Comparison of ENCODE assay signal across 8 mouse cellular contexts in genomic region chr10:68104881-68105781, GRCm38 (mm10).
A peak's percentile ranks its signal among the peaks of the same experiment; 100 is the strongest.
DNase-seq lines count a peak whose midpoint lies in the region; ATAC-seq and TF ChIP-seq lines count a peak whose summit lies in the region.

No protein-coding gene starts in this region.

- H3K36me3 ChIP-seq in heart, adult 2 months (ENCODE audit: control insufficient read depth, insufficient read depth, low read length): peaks cover 76% of the 10 kb centered on the region
- H3K36me3 ChIP-seq in CH12.LX (replicated peaks in 1 of 2; ENCODE audit: control insufficient read depth in 1 of 2, insufficient read depth in 1 of 2, low read length in 1 of 2): peaks cover 0 to 29% of the 10 kb centered on the region in 2 experiments
- peaks cover 21% of the 10 kb centered on the region for H3K36me3 ChIP-seq in heart, embryonic 14.5 days (ENCODE audit: control insufficient read depth, insufficient read depth, low read length)
- peaks cover 4% of the 10 kb centered on the region; the same call in 1 of the 2 replicates for H3K36me3 ChIP-seq in liver, embryonic 16.5 days (ENCODE audit: control insufficient read depth, insufficient read depth)
- peaks cover 7% of the 10 kb centered on the region; the same call in 1 of the 2 replicates for H3K36me3 ChIP-seq in stomach, embryonic 16.5 days (ENCODE audit: control insufficient read depth, insufficient read depth, low read length)

- peaks cover 38% of the 10 kb centered on the region for H3K4me1 ChIP-seq in heart, adult 2 months (ENCODE audit: control insufficient read depth, insufficient read depth, low read length)
- peaks cover 2 to 20% of the 10 kb centered on the region in 2 experiments; a peak in 3 of 4 replicates for H3K4me1 ChIP-seq in CH12.LX (ENCODE audit: control insufficient read depth in 1 of 2, insufficient read depth in 2 of 2)
- H3K4me1 ChIP-seq in heart, embryonic 14.5 days (ENCODE audit: control insufficient read depth in 2 of 2, insufficient read depth in 2 of 2, low read length in 2 of 2): peaks cover 18 to 46% of the 10 kb centered on the region in 2 experiments
- peaks cover 5% of the 10 kb centered on the region for H3K4me1 ChIP-seq in liver, embryonic 16.5 days (ENCODE audit: control insufficient read depth, low read depth, low read length)
- H3K4me1 ChIP-seq in stomach, embryonic 16.5 days (ENCODE audit: control insufficient read depth, insufficient read depth, low read length): peaks cover 33% of the 10 kb centered on the region

- in situ Hi-C loops in CH12.LX (cut with MboI; ENCODE audit: low pct_ligation_motif_present, low pct_unique_long_range_greater_than_20kb, low sequenced_read_pairs): no loop called here

- TF ChIP-seq POLR2A in heart, adult 2 months (IDR thresholded peaks at IDR 0.05; ENCODE audit: insufficient read depth, low read depth, low read length): no peak
- 0 out of 2 replicates have a peak, but pooled peaks have one; percentile 6 for TF ChIP-seq POLR2A in CH12.LX (IDR thresholded peaks at IDR 0.05; ENCODE audit: low read depth, low read length)

- H3K9ac ChIP-seq in heart, adult 2 months (ENCODE audit: low read depth, low read length): no peak overlapping the region; the same call in 1 of the 2 replicates
- peak overlapping the region; percentile 60 for H3K9ac ChIP-seq in CH12.LX (ENCODE audit: insufficient read depth, low read depth)
- no peak overlapping the region; the same call in 1 of the 2 replicates for H3K9ac ChIP-seq in heart, embryonic 14.5 days (ENCODE audit: low read length)
- H3K9ac ChIP-seq in liver, embryonic 16.5 days (ENCODE audit: low read depth, low read length): no peak overlapping the region
- no peak overlapping the region for H3K9ac ChIP-seq in stomach, embryonic 16.5 days (ENCODE audit: low read length)

- dilution Hi-C loops in CH12.LX (cut with MboI; ENCODE audit: extremely low pct_ligation_motif_present, extremely low pct_unique_long_range_greater_than_20kb, low sequenced_read_pairs): no loop called here

- ATAC-seq in heart, embryonic 14.5 days (ENCODE audit: insufficient number of reproducible peaks, insufficient read depth, low FRiP score, low read depth): no peak
- no peak for ATAC-seq in liver, embryonic 16.5 days (ENCODE audit: low read depth)
- ATAC-seq in stomach, embryonic 16.5 days (ENCODE audit: insufficient read depth, low FRiP score): peak; percentile 9; the same call in 1 of the 2 replicates

- no peaks in the 10 kb centered on the region for H3K79me2 ChIP-seq in heart, adult 2 months (replicated peaks; ENCODE audit: control insufficient read depth, insufficient read depth, low read length)
- no peaks in the 10 kb centered on the region for H3K79me2 ChIP-seq in CH12.LX (replicated peaks; ENCODE audit: control insufficient read depth, extremely low read depth, insufficient read depth, poor library complexity, severe bottlenecking)

- intact Hi-C loops in heart, adult 2 months (cut with DNase I): no loop called here
- intact Hi-C loops in heart, postnatal 14 days (cut with DNase I): no loop called here
- intact Hi-C loops in left cerebral cortex, postnatal 25 days (cut with DNase I): loop anchor here (5.0 kb wide), 1 partner anchor 32 kb away; no protein-coding TSS in a partner anchor

- no peak for TF ChIP-seq CTCF in heart, adult 2 months (IDR thresholded peaks at IDR 0.05)
- no peak for TF ChIP-seq CTCF in CH12.LX (conservative IDR thresholded peaks at IDR 0.05 in 1 of 2, IDR thresholded peaks at IDR 0.05 in 1 of 2; ENCODE audit: low read depth in 2 of 2, low read length in 2 of 2)

- peak overlapping the region; percentile 67 for H3K27ac ChIP-seq in heart, adult 2 months
- peak overlapping the region; percentile 66; the same call in 1 of the 2 replicates for H3K27ac ChIP-seq in CH12.LX (ENCODE audit: insufficient read depth, low read depth)
- H3K27ac ChIP-seq in heart, embryonic 14.5 days (replicated peaks in 1 of 2; ENCODE audit: control insufficient read depth in 1 of 2, insufficient read depth in 1 of 2, low read depth in 2 of 2, low read length in 2 of 2): peak overlapping the region; percentile 76 to 79
- peak overlapping the region; percentile 58 for H3K27ac ChIP-seq in liver, embryonic 16.5 days (ENCODE audit: low read length)
- H3K27ac ChIP-seq in stomach, embryonic 16.5 days (ENCODE audit: low read length): peak overlapping the region; percentile 87

- WGBS in heart, adult 2 months: 31% methylated on average over 14 of the region's 14 CpGs
- 57% methylated on average over 14 of the region's 14 CpGs for WGBS in heart, embryonic 14.5 days
- WGBS in liver, embryonic 16.5 days (ENCODE audit: insufficient replicate concordance): 28% methylated on average over 14 of the region's 14 CpGs
- WGBS in stomach, embryonic 16.5 days: 32% methylated on average over 14 of the region's 14 CpGs

- H3K4me2 ChIP-seq in CH12.LX (ENCODE audit: insufficient read depth, low read depth, poor library complexity, severe bottlenecking): peak overlapping the region; percentile 75
- no peak overlapping the region for H3K4me2 ChIP-seq in heart, embryonic 14.5 days (ENCODE audit: low read length)
- H3K4me2 ChIP-seq in liver, embryonic 16.5 days (ENCODE audit: low read depth, low read length): no peak overlapping the region; the same call in 1 of the 2 replicates
- peak overlapping the region; percentile 11; the same call in 1 of the 2 replicates for H3K4me2 ChIP-seq in stomach, embryonic 16.5 days (ENCODE audit: low read depth, low read length)

- TF ChIP-seq RAD21 in CH12.LX (IDR thresholded peaks at IDR 0.05; ENCODE audit: low read depth, low read length): no peak

- TF ChIP-seq EP300 in heart, adult 2 months (IDR thresholded peaks at IDR 0.05; ENCODE audit: insufficient read depth, low read depth, low read length): no peak
- peak; percentile 32; the same call in 1 of the 2 replicates for TF ChIP-seq EP300 in CH12.LX (IDR thresholded peaks at IDR 0.05; ENCODE audit: low read length)

- no peaks in the 10 kb centered on the region for H3K27me3 ChIP-seq in heart, adult 2 months (ENCODE audit: control insufficient read depth, insufficient read depth, low read length)
- no peaks in the 10 kb centered on the region for H3K27me3 ChIP-seq in CH12.LX (replicated peaks)
- no peaks in the 10 kb centered on the region for H3K27me3 ChIP-seq in heart, embryonic 14.5 days (ENCODE audit: control insufficient read depth, insufficient read depth, low read length)
- H3K27me3 ChIP-seq in liver, embryonic 16.5 days (ENCODE audit: control insufficient read depth, insufficient read depth, low read depth, low read length): no peaks in the 10 kb centered on the region
- H3K27me3 ChIP-seq in stomach, embryonic 16.5 days (ENCODE audit: control insufficient read depth, insufficient read depth, low read length): no peaks in the 10 kb centered on the region

- no peak for DNase-seq in heart, adult 2 months
- DNase-seq in heart, postnatal 14 days: no peak
- peak; percentile 21 for DNase-seq in CH12.LX (ENCODE audit: extremely low read depth)
- no peak for DNase-seq in left cerebral cortex, postnatal 25 days (ENCODE audit: low spot score in 2 of 2)
- DNase-seq in frontal cortex, postnatal 36 days (ENCODE audit: low spot score in 2 of 2): no peak

- H3K4me3 ChIP-seq in heart, adult 2 months: no peak overlapping the region
- no peak overlapping the region for H3K4me3 ChIP-seq in CH12.LX (replicated peaks in 1 of 3; ENCODE audit: low read depth in 2 of 3, low read length in 2 of 3, poor library complexity in 1 of 3)
- H3K4me3 ChIP-seq in heart, embryonic 14.5 days (ENCODE audit: control insufficient read depth in 1 of 2, insufficient read depth in 1 of 2, low read depth in 1 of 2, low read length in 2 of 2): no peak overlapping the region
- no peak overlapping the region for H3K4me3 ChIP-seq in liver, embryonic 16.5 days (ENCODE audit: low read depth, low read length)
- H3K4me3 ChIP-seq in stomach, embryonic 16.5 days (replicated peaks; ENCODE audit: low read length): no peak overlapping the region

- H3K9me3 ChIP-seq in CH12.LX (replicated peaks; ENCODE audit: low read length): no peaks in the 10 kb centered on the region
- no peaks in the 10 kb centered on the region for H3K9me3 ChIP-seq in heart, embryonic 14.5 days (ENCODE audit: control insufficient read depth, low read length)
- H3K9me3 ChIP-seq in liver, embryonic 16.5 days (replicated peaks; ENCODE audit: control insufficient read depth, low read length): no peaks in the 10 kb centered on the region
- no peaks in the 10 kb centered on the region for H3K9me3 ChIP-seq in stomach, embryonic 16.5 days (replicated peaks; ENCODE audit: control insufficient read depth, low read length)

TF ChIP-seq in CH12.LX, 34 proteins besides CTCF, POLR2A, EP300 and RAD21 (continues in another document):
- no peak for TF ChIP-seq KAT2A (IDR thresholded peaks at IDR 0.05; ENCODE audit: insufficient replicate concordance, low read length)
- peak; percentile 80 for TF ChIP-seq ELF1 (IDR thresholded peaks at IDR 0.05; ENCODE audit: low read depth, low read length)
- peak; percentile 73 for TF ChIP-seq IRF4 (IDR thresholded peaks at IDR 0.05; ENCODE audit: low read depth, low read length)
- no peak for TF ChIP-seq TBP (conservative IDR thresholded peaks at IDR 0.05; ENCODE audit: low read depth, low read length)
- TF ChIP-seq TCF12 (IDR thresholded peaks at IDR 0.05; ENCODE audit: low read depth, low read length): no peak
- no peak for TF ChIP-seq NRF1 (IDR thresholded peaks at IDR 0.05; ENCODE audit: low read depth, low read length)
- TF ChIP-seq RCOR1 (conservative IDR thresholded peaks at IDR 0.05; ENCODE audit: low read depth, low read length): no peak
- 0 out of 2 replicates have a peak, but pooled peaks have one; percentile 21 for TF ChIP-seq MXI1 (IDR thresholded peaks at IDR 0.05; ENCODE audit: low read depth, low read length)
- no peak for TF ChIP-seq NELFE (IDR thresholded peaks at IDR 0.05; ENCODE audit: low read depth, low read length)
- peak; percentile 82 for TF ChIP-seq MEF2A (IDR thresholded peaks at IDR 0.05; ENCODE audit: borderline replicate concordance, low read depth, low read length)
- TF ChIP-seq BHLHE40 (IDR thresholded peaks at IDR 0.05; ENCODE audit: low read depth, low read length): peak; percentile 38; the same call in 1 of the 2 replicates
- no peak for TF ChIP-seq ZKSCAN1 (IDR thresholded peaks at IDR 0.05; ENCODE audit: borderline replicate concordance, low read depth, low read length)
- no peak for TF ChIP-seq ZMIZ1 (IDR thresholded peaks at IDR 0.05; ENCODE audit: low read depth, low read length)
- peak; percentile 41; the same call in 1 of the 2 replicates for TF ChIP-seq SIN3A (IDR thresholded peaks at IDR 0.05; ENCODE audit: low read length)
- TF ChIP-seq UBTF (IDR thresholded peaks at IDR 0.05; ENCODE audit: low read depth, low read length): no peak
- peak; percentile 97 for TF ChIP-seq ZNF384 (IDR thresholded peaks at IDR 0.05; ENCODE audit: low read depth, low read length)
- TF ChIP-seq ZC3H11A (IDR thresholded peaks at IDR 0.05; ENCODE audit: low read depth, low read length): no peak
- TF ChIP-seq MAZ (IDR thresholded peaks at IDR 0.05; ENCODE audit: low read depth, low read length): 0 out of 2 replicates have a peak, but pooled peaks have one; percentile 19
- TF ChIP-seq MAFK (IDR thresholded peaks at IDR 0.05; ENCODE audit: insufficient replicate concordance, low read length): no peak

Comparison
In these comparisons a context has a peak if more than half of its experiments do, and no peak if none do; other contexts are left out.
1. H3K4me2 ChIP-seq: peak in CH12.LX (single experiment) and stomach, embryonic 16.5 days (single experiment); none in heart, embryonic 14.5 days (single experiment) and liver, embryonic 16.5 days (single experiment).
2. Peak in every context shown above with its lines, with median percentiles within 50 percentile points of each other: H3K27ac ChIP-seq.